Mouse (Mus musculus): ENCODE results near the gene Pcgf6. TPM values are rescaled to one million over a fixed set of nuclear protein-coding genes. Genes with fewer than 3 reads are reported as not detected.
A peak's percentile ranks its signal among the peaks of the same experiment; 100 is the strongest.
"Not testable (repeated sequence)": the region's sequence is repeated elsewhere in the genome, so short reads cannot be mapped to it uniquely, and the experiment has no call there.

Pcgf6 gene
- total RNA-seq, 2 experiments from 2014 or later: 3.4 to 4.1 TPM

GRCm38 (mm10) chr19:47029796-47030195, 20.9 kb downstream of the Pcgf6 start:
- no peak for DNase-seq

GRCm38 (mm10) chr19:47026513-47026912, 24.2 kb downstream of the Pcgf6 start:
- no peak for DNase-seq

GRCm38 (mm10) chr19:47024954-47025353, 25.8 kb downstream of the Pcgf6 start:
- no peak for DNase-seq

GRCm38 (mm10) chr19:47023546-47023945, 27.2 kb downstream of the Pcgf6 start:
- no peak for DNase-seq

GRCm38 (mm10) chr19:47022709-47023108, 28.0 kb downstream of the Pcgf6 start:
- DNase-seq: no peak

GRCm38 (mm10) chr19:47019326-47019725, 31.4 kb downstream of the Pcgf6 start:
- no peak for DNase-seq

GRCm38 (mm10) chr19:47018330-47018729, 32.4 kb downstream of the Pcgf6 start:
- DNase-seq: no peak

- DNase-seq: no peak
These were observed 32.9 kb downstream of the Pcgf6 start for GRCm38 (mm10) chr19:47017831-47018230.

- peak; percentile 44 for DNase-seq
These were observed 34.2 kb downstream of the Pcgf6 start for GRCm38 (mm10) chr19:47016487-47016886.

GRCm38 (mm10) chr19:47015965-47016364, 34.7 kb downstream of the Pcgf6 start:
- no peak for DNase-seq

GRCm38 (mm10) chr19:47015396-47015795, 35.3 kb downstream of the Pcgf6 start:
- no peak for DNase-seq

GRCm38 (mm10) chr19:47014447-47015381, 36.0 kb downstream of the Pcgf6 start, which contains the start of the genes Ina and Nt5c2:
Ina (plus strand) TSS chr19:47014698.
Nt5c2 (minus strand) TSS chr19:47015153.
- no peak for DNase-seq

- DNase-seq: no peak
These were observed 36.6 kb downstream of the Pcgf6 start for GRCm38 (mm10) chr19:47014159-47014446.

GRCm38 (mm10) chr19:47013340-47014158, 37.2 kb downstream of the Pcgf6 start:
- DNase-seq: no peak

GRCm38 (mm10) chr19:47012521-47013130, 38.1 kb downstream of the Pcgf6 start:
- no peak for DNase-seq

GRCm38 (mm10) chr19:47009943-47010342, 40.8 kb downstream of the Pcgf6 start:
- no peak for DNase-seq

- DNase-seq: no peak
These were observed 41.3 kb downstream of the Pcgf6 start for GRCm38 (mm10) chr19:47009420-47009819.

- DNase-seq: no peak
These were observed 44.4 kb downstream of the Pcgf6 start for GRCm38 (mm10) chr19:47006321-47006720.

- DNase-seq: no peak
These were observed 44.8 kb downstream of the Pcgf6 start for GRCm38 (mm10) chr19:47005873-47006272.

- DNase-seq: no peak
These were observed 46.8 kb downstream of the Pcgf6 start for GRCm38 (mm10) chr19:47003742-47004511.

- not testable (repeated sequence) for DNase-seq
These were observed 50.3 kb downstream of the Pcgf6 start for GRCm38 (mm10) chr19:47000357-47000756.

GRCm38 (mm10) chr19:46999753-47000152, 51.0 kb downstream of the Pcgf6 start:
- DNase-seq: no peak
